Mouse (Mus musculus): ENCODE results near the gene Dcaf17. TPM values are rescaled to one million over a fixed set of nuclear protein-coding genes. Genes with fewer than 3 reads are reported as not detected.
A peak's percentile ranks its signal among the peaks of the same experiment; 100 is the strongest.

Gene Dcaf17
- polyA plus RNA-seq, 1 experiment from 2014 or later, result 32.7 TPM

DNA sequence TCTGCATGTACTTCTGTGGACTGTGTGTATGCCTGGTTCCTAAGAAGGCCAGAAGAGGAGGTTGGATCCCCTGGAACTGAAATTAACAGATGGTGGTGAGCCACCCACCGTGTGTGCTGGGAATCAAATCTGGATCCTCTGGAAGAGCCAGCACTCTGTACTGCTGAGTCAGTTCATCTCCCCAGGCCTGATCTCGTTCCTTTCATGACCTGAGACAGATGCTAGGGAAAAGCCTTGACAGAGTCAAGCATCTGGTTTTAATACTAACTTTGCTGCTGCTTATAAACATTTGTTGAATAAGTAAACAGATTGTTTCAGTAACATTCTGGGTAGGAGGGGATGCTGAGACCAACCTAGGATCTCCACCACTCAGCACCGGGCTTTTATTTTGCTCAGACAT lies 53.4 kb downstream of the Dcaf17 start:
- WGBS, result 84% methylated on average over 3 of the region's 3 CpGs
- Histone ChIP-seq H3K4me1 (replicated peaks) (no peaks in the 10 kb centered on the region), H3K27me3 (no peaks in the 10 kb centered on the region), H3K4me2 (no peak overlapping the region), H3K36me3 (no peaks in the 10 kb centered on the region), H3K9ac (no peak overlapping the region), H3K4me3 (no peak overlapping the region), H3K9me3 (no peaks in the 10 kb centered on the region), H3K27ac (replicated peaks) (no peak overlapping the region)
- ATAC-seq (ENCODE audit: low read depth), result no peak

DNA sequence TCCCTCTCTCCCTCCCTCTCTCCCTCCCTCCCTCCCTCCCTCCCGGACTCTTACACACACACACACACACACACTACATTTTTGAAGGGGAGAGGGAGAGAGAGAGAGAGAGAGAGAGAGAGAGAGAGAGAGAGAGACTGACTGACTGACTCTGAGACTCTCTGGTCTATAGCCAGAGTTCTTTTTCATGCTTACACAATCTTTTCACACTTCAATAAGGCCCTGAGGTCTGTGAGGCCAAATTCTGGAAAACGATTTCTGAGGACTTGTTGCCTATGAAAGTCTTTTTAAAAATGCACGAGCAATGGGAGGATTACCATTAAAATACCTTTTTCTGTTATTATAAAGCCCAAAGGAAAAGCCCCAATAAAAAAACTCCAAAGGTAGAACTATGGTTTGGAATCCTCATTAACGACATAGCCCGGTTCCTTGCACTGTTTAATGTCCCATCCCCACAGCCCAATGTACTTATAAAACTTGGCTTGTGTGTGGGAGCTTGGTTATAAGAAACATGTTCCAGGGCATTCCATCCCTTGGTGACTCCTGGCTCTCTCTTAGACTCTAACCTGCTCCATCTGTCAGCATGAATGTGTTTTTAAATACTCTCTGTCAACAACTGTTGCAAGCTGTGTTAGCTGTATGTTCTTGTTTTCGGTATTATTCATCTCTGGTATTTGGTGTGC lies 58.5 kb downstream of the Dcaf17 start:
- Histone ChIP-seq H3K4me1 (replicated peaks) (peaks cover 12% of the 10 kb centered on the region), H3K4me2 (no peak overlapping the region), H3K4me3 (no peak overlapping the region), H3K27me3 (peaks cover 19% of the 10 kb centered on the region), H3K27ac (replicated peaks) (no peak overlapping the region), H3K9ac (no peak overlapping the region), H3K36me3 (peaks cover 4% of the 10 kb centered on the region; the same call in 1 of the 2 replicates), H3K9me3 (0 out of 2 replicates have a peak, but pooled peaks cover 3% of the 10 kb centered on the region)
- ATAC-seq (ENCODE audit: low read depth), result no peak
- WGBS, result 82% methylated on average over 6 of the region's 6 CpGs

DNA sequence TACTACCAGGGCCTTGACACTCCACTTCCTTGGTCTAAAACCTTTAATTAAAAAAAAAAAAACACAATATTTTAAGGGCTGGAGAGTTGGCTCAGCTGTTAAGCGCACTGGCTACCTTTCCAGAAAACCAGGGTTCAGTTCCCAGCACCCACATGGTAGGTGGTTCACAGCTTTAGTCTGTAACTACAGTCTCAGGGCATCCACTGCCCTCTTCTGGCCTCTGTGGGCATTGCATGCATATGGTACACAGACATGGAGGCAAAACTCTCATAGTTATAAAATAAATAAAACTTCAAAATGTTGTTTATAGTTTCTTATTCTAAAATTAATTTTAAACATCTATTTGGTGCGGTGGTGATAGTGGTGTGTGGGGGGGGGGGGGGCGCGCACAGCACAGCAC lies 61.0 kb downstream of the Dcaf17 start:
- H3K27me3 ChIP-seq, result peaks cover 24% of the 10 kb centered on the region
- ATAC-seq (ENCODE audit: low read depth), result no peak
- peaks cover 12% of the 10 kb centered on the region for H3K4me1 ChIP-seq (replicated peaks)
- H3K9ac ChIP-seq, result no peak overlapping the region
- no peak overlapping the region for H3K4me3 ChIP-seq
- WGBS, result 93% methylated on average over 4 of the region's 4 CpGs
- H3K4me2 ChIP-seq, result no peak overlapping the region
- H3K9me3 ChIP-seq, result 0 out of 2 replicates have a peak, but pooled peaks cover 3% of the 10 kb centered on the region
- H3K27ac ChIP-seq (replicated peaks), result no peak overlapping the region
- H3K36me3 ChIP-seq, result peaks cover 4% of the 10 kb centered on the region; the same call in 1 of the 2 replicates

DNA sequence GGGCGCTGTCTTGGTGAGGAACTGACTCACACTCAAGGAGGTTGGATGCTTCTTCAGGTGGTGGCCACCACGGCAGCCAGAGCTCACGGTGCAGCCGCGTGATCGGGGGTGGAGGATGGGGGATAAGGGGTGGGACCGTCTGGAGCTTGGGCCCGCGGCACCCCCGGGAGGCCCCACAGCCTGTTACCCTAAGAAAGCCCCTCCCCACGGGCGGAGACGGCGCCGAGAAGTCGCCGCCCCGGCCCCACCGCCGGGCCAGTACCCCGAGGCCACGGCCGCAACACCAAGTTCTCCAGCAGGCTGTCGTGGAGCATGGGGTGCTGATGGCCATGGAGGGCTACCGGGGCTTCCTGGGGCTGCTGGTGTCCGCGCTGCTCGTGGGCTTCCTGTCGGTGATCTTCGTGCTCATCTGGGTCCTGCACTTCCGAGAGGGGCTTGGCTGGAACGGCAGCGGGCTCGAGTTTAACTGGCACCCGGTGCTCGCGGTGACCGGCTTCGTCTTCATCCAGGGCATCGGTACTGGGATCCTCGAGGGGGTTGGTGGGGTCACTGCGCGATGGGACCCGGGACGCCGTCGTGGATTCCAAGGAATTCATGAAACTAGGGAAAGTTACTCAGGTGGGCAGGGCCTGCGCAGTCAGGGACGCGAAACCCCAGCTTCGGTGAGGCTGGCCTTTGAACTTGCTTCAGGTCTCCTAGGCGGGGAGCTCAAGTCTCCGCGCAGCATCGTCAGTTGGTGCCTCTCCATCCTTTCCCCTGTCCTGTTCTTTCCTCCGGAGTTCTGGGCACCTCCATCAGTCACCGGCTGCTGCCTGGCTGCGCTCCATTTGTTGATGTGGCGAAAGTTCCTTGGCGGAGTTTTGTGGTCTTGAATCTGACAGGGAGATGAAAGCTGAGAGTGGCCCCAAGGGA lies 62.9 kb downstream of the Dcaf17 start, which contains the start of gene Cybrd1:
Cybrd1 (plus strand) TSS at position 127 of the 912 bp plus-strand sequence.
- Histone ChIP-seq H3K4me3 (peak within 1 kb of the TSS; percentile 40), H3K4me2 (peak within 1 kb of the TSS; percentile 67), H3K4me1 (replicated peaks) (peaks cover 23% of the 10 kb centered on the region), H3K9ac (peak within 1 kb of the TSS; percentile 59), H3K9me3 (0 out of 2 replicates have a peak, but pooled peaks cover 3% of the 10 kb centered on the region), H3K27ac (replicated peaks) (no peak within 1 kb of the TSS), H3K36me3 (peaks cover 4% of the 10 kb centered on the region; the same call in 1 of the 2 replicates), H3K27me3 (peaks cover 24% of the 10 kb centered on the region)
- ATAC-seq (ENCODE audit: low read depth), result peak; percentile 63
- WGBS, result 2% methylated on average over 60 of the region's 60 CpGs

DNA sequence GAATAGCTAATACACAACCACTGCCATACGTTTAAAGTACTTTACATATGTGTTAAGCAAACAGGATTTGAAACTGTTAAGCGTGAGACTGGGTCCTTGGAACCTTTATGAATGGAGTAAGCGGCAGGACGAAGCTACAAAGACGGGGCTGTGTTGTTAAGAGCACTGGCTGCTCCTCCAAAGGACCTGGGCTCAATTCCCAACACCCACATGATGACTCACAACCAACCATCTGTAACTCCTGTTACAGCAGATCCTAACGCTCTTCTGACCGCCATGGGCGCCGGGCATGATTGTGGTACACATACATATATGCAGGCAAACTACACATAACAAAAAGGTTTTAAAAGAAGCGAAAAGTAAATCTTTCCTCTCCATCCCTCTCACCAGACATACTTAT lies 65.7 kb downstream of the Dcaf17 start:
- H3K4me2 ChIP-seq, result no peak overlapping the region
- H3K4me1 ChIP-seq (replicated peaks), result peaks cover 23% of the 10 kb centered on the region
- H3K4me3 ChIP-seq, result no peak overlapping the region
- H3K27ac ChIP-seq (replicated peaks), result no peak overlapping the region
- peaks cover 24% of the 10 kb centered on the region for H3K27me3 ChIP-seq
- no peak overlapping the region for H3K9ac ChIP-seq
- no peaks in the 10 kb centered on the region for H3K36me3 ChIP-seq
- H3K9me3 ChIP-seq, result 0 out of 2 replicates have a peak, but pooled peaks cover 3% of the 10 kb centered on the region
- no peak for ATAC-seq (ENCODE audit: low read depth)
- 79% methylated on average over 10 of the region's 10 CpGs for WGBS

DNA sequence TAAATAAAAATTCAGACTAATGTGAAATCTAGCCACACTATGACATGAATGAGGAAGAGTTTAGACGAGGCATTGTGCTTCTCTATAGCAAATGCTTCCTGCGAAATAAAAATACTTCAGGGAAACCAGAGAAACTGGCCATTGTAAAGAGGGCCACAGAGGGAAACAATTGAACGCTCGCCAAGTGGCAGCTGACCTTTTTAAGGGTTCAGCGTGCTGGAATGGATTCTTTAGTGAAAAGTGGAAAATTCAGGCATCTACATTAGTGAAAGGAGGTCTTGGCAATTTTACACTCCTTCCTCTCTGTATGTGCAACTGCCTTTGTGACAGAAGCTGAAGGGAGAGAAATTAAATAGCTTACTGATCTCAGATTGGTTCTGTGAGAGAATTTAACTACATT lies 66.3 kb downstream of the Dcaf17 start:
- peaks cover 24% of the 10 kb centered on the region for H3K27me3 ChIP-seq
- H3K4me1 ChIP-seq (replicated peaks), result peaks cover 23% of the 10 kb centered on the region
- no peak overlapping the region for H3K4me3 ChIP-seq
- WGBS, result 11% methylated on average over 5 of the region's 5 CpGs
- no peak overlapping the region for H3K9ac ChIP-seq
- H3K27ac ChIP-seq (replicated peaks), result no peak overlapping the region
- no peaks in the 10 kb centered on the region for H3K36me3 ChIP-seq
- H3K9me3 ChIP-seq, result no peaks in the 10 kb centered on the region
- H3K4me2 ChIP-seq, result no peak overlapping the region
- ATAC-seq (ENCODE audit: low read depth), result no peak

DNA sequence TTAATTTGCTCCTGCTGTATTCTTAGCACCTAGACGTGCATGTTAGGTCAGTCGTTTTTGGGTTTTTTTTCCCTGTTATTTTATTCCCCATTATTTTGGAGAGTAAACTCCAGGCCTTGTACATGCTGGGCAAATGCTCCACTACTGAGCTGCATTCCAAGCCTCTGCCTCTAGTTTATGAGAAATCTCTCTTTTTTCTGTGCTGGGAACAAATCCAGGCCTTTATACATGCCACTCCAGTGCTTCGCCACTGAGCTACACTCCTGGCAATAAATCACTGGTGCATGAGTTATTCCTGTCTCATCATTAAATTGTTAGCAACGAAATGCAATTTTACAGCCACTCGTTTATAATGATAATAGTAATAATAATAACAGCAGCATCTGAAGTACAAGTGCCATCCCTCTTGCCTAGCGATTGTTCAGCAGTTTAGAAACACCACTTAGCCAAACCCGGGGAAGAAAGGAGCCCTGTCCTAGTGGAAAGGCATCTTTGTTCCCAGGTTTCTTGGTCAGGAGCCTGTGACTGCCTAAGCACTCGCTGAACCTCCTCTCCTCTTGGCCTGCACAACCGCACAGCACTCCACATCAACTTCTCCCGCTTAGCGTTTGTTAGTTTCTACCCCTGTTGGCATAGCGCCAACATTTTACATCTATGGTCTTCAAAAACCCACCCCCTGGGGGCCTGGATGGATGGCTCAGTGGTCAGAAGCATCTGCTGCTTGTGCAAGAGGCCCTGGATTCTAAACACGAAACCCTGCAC lies 67.3 kb downstream of the Dcaf17 start:
- Histone ChIP-seq H3K36me3 (no peaks in the 10 kb centered on the region), H3K4me1 (replicated peaks) (peaks cover 23% of the 10 kb centered on the region), H3K9me3 (no peaks in the 10 kb centered on the region), H3K9ac (no peak overlapping the region), H3K27me3 (peaks cover 16% of the 10 kb centered on the region), H3K4me2 (no peak overlapping the region), H3K27ac (replicated peaks) (peak overlapping the region; percentile 10; the same call in 1 of the 2 replicates), H3K4me3 (no peak overlapping the region)
- 46% methylated on average over 13 of the region's 13 CpGs for WGBS
- no peak for ATAC-seq (ENCODE audit: low read depth)

DNA sequence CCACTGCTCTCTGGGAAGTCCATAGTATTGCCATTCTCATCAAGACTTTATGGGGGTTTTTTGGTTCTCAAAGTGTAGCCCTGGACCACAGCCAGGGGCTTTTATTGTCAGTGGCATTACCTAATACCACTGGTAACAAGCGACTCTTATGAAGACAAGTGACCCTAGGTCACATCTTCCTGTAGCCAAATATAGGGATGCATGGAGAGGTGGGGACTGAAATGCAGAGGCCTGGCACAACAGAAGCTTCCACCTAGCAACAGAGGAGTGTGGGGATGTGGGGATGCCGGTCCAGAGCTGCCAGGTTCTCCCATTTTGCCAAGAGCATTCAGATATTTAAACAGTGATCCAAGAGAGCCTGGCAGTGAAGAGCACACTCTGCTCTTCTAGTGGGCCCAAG lies 68.5 kb downstream of the Dcaf17 start:
- 52% methylated on average over 2 of the region's 2 CpGs for WGBS

DNA sequence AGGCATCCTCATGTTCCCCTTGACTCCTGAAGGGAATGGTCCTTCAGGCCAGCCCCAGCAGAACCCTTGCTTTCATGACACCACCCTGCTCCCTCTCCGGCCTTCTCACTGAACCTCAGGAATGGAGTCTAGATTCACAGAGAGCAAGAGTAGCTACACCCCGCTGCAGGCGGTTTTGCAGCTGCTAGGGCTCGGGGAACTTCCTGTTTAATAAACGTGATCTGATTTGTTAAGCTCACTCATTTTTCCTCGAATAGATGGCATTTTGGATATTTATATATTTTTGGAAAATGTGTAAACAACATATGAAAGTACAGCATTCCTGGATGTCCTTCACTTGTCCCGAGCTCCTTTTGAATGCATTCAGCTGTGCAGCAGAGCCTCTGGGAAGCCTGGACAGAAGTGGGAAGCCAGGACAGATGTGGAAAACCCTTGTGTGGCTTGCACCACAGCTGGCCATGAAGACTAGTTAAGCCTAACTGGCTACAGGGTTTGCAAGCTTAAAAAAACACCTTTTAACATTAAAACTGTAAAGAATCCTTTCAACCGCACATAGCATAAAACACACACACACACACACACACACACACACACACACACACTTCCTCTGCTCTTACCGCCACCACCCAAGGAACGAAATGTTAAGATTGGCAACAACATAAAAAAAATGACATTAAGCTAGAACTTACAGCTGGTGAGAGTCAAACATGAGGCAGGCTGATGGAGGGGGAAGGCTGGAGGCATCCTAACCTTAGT lies 72.8 kb downstream of the Dcaf17 start:
- H3K4me1 ChIP-seq (replicated peaks), result no peaks in the 10 kb centered on the region
- no peak overlapping the region for H3K4me2 ChIP-seq
- ATAC-seq (ENCODE audit: low read depth), result no peak
- H3K9me3 ChIP-seq, result no peaks in the 10 kb centered on the region
- no peak overlapping the region for H3K27ac ChIP-seq (replicated peaks)
- no peaks in the 10 kb centered on the region for H3K27me3 ChIP-seq
- WGBS, result 86% methylated on average over 10 of the region's 10 CpGs
- no peak overlapping the region for H3K4me3 ChIP-seq
- H3K9ac ChIP-seq, result no peak overlapping the region
- no peaks in the 10 kb centered on the region for H3K36me3 ChIP-seq

More for the DNA sequence above, 68.5 kb downstream of the Dcaf17 start:
- H3K9me3 ChIP-seq, result no peaks in the 10 kb centered on the region
- no peak overlapping the region for H3K4me2 ChIP-seq
- no peak overlapping the region for H3K27ac ChIP-seq (replicated peaks)
- peaks cover 11% of the 10 kb centered on the region for H3K4me1 ChIP-seq (replicated peaks)
- no peak for ATAC-seq (ENCODE audit: low read depth)
- H3K27me3 ChIP-seq, result peaks cover 5% of the 10 kb centered on the region
- no peaks in the 10 kb centered on the region for H3K36me3 ChIP-seq
- no peak overlapping the region for H3K4me3 ChIP-seq
- H3K9ac ChIP-seq, result no peak overlapping the region

DNA sequence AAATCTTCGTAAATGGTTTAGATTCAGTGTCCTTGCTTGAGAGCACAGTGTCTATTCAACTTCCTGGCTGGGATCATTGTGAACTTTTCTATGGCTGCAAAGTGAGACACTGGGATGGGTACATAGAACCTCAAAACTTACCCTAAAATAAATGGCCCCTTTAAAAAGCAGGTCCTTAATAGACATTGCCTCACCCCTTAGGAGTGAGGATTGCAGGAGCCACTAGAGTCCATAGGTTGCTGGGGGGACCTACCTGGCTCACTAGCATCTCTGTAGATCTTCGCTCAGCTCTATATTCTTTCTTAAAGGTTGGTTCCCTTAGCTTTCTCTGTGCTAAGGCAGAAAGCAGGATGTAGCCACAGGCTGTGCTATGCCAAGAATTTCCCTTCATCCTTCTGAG lies 75.2 kb downstream of the Dcaf17 start:
- Histone ChIP-seq H3K4me1 (replicated peaks) (no peaks in the 10 kb centered on the region), H3K27ac (replicated peaks) (no peak overlapping the region), H3K36me3 (no peaks in the 10 kb centered on the region), H3K4me2 (no peak overlapping the region), H3K4me3 (no peak overlapping the region), H3K9me3 (no peaks in the 10 kb centered on the region), H3K27me3 (no peaks in the 10 kb centered on the region), H3K9ac (no peak overlapping the region)
- 72% methylated on average over 2 of the region's 2 CpGs for WGBS
- no peak for ATAC-seq (ENCODE audit: low read depth)

DNA sequence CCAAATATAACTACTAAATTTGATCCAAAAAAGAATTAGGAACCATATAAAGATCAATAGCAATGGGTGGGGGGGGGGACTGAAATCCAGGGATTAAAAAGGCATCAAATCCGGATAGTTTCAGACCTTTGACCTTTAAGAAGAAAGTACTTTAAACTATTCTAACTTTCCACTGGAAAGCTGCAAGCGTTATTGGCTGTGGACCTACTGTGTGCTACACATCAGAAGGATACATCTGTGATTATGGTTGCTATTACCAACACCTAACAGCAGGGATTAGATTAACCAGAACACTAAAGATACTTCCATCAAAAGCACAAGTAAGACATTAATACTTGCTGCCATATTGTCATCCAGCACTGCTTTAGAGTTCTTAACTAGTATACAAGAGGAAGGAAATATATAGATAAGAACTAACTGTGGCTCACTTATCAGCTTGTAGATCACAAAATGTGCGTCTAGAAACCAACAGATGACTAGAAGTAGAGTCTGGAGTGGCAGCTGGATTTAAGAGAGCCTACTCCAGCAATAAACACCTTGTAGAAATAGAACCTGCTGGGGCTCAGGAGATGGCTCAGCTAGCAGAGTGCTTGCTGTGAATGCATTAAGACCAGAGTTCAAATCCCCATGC lies 76.9 kb downstream of the Dcaf17 start:
- no peak overlapping the region for H3K27ac ChIP-seq (replicated peaks)
- WGBS, result 87% methylated on average over 3 of the region's 3 CpGs

More for the DNA sequence above, 76.9 kb downstream of the Dcaf17 start:
- H3K4me3 ChIP-seq, result no peak overlapping the region
- no peaks in the 10 kb centered on the region for H3K27me3 ChIP-seq
- H3K4me2 ChIP-seq, result no peak overlapping the region
- no peaks in the 10 kb centered on the region for H3K36me3 ChIP-seq
- H3K4me1 ChIP-seq (replicated peaks), result no peaks in the 10 kb centered on the region
- H3K9me3 ChIP-seq, result no peaks in the 10 kb centered on the region
- no peak for ATAC-seq (ENCODE audit: low read depth)
- H3K9ac ChIP-seq, result no peak overlapping the region
